Mouse (Mus musculus) hindlimb bud, embryonic 11.5 days (tissue): ENCODE data around the gene 1600014C23Rik.
A peak's percentile ranks its signal among the peaks of the same experiment; 100 is the strongest.

Source experiments
- DNase-seq: peaks from one replicate; pipeline ENCODE4 v3.0.0-alpha.2; 2012; ENCODE audit warnings: low read depth, low spot score; ENCODE audit errors: extremely low spot score

Gene 1600014C23Rik

GRCm38 (mm10) chr17:45693812-45694565 is 39.7 kb downstream of the 1600014C23Rik start:
- no peak for DNase-seq

- no peak for DNase-seq
These were observed 41.5 kb downstream of the 1600014C23Rik start for GRCm38 (mm10) chr17:45692159-45692558.

GRCm38 (mm10) chr17:45690044-45690443 is 43.6 kb downstream of the 1600014C23Rik start:
- DNase-seq: no peak

GRCm38 (mm10) chr17:45689120-45689519 is 44.5 kb downstream of the 1600014C23Rik start:
- no peak for DNase-seq

GRCm38 (mm10) chr17:45686716-45687115 is 46.9 kb downstream of the 1600014C23Rik start, which contains the start of gene Tmem63b:
Gene Tmem63b, minus strand, starts transcription at chr17:45686905.
- no peak for DNase-seq

GRCm38 (mm10) chr17:45686093-45686619 is 47.5 kb downstream of the 1600014C23Rik start, which contains the start of gene Mrpl14:
Gene Mrpl14, plus strand, starts transcription at chr17:45686322.
- peak; percentile 60 for DNase-seq

GRCm38 (mm10) chr17:45685171-45686092 is 48.2 kb downstream of the 1600014C23Rik start:
- no peak for DNase-seq

GRCm38 (mm10) chr17:45684667-45685131 is 48.9 kb downstream of the 1600014C23Rik start:
- DNase-seq: no peak
